Mouse (Mus musculus): ENCODE measurements around the gene Fam177a. TPM values are rescaled to one million over a fixed set of nuclear protein-coding genes. Genes with fewer than 3 reads are reported as not detected.

Gene Fam177a
- total RNA-seq, 1 experiment from 2014 or later, result 21.3 TPM

Other genes starting within 250 kb of the Fam177a start
- not detected in 2 replicates for gene Gm20403, start 137.9 kb upstream of the Fam177a start, total RNA-seq (2017)
- gene Baz1a, start 110.1 kb upstream of the Fam177a start, total RNA-seq (2017), result 143 and 145 TPM in 2 replicates
- 6.5 and 9.2 TPM in 2 replicates for gene 2700097O09Rik, start 44.4 kb upstream of the Fam177a start, total RNA-seq (2017)
- 156 and 159 TPM in 2 replicates for gene Srp54a, start 44.2 kb upstream of the Fam177a start, total RNA-seq (2017)
- 58.5 and 70.8 TPM in 2 replicates for gene Srp54b, start 30.6 kb downstream of the Fam177a start, total RNA-seq (2017)
- 7.7 and 15.5 TPM in 2 replicates for gene 1700047I17Rik2, start 75.1 kb downstream of the Fam177a start, total RNA-seq (2017)
- gene Srp54c, start 105.7 kb downstream of the Fam177a start, total RNA-seq (2017), result 74.8 and 79.0 TPM in 2 replicates
- gene 1110008L16Rik, start 175.1 kb downstream of the Fam177a start, total RNA-seq (2017), result 6.3 and 8.8 TPM in 2 replicates
- gene Ppp2r3c, start 178.5 kb downstream of the Fam177a start, total RNA-seq (2017), result 24.4 and 25.4 TPM in 2 replicates

Data from neutrophil, adult 5-6 weeks (primary cell).